Mouse (Mus musculus): Measurements from ENCODE around the gene Srcin1. TPM values are rescaled to one million over a fixed set of nuclear protein-coding genes. Genes with fewer than 3 reads are reported as not detected.
A peak's percentile ranks its signal among the peaks of the same experiment; 100 is the strongest.

The Srcin1 gene
- polyA plus RNA-seq, 1 experiment, result not detected

DNA sequence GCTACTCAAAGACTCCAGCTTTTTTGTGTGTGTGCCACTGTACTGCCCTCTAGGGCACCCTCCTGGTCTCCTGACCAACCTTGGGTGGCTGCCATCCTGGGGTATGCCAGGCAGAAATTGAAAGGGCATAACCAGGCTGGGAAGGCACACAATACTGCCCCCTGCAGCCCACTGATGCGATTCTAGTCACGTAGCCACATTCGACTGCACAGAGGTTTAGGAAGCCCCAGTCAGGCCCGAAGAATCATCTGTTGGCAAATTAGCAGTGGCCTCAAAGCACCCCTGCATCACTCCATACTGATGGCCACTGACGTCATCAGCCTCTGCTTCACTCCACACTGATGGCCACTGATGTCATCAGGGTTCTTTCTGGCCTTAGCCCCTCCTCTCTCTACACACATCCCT, 43.4 kb upstream of the Srcin1 start:
- H3K27me3 ChIP-seq (ENCODE audit: control insufficient read depth, insufficient read depth, insufficient read length), result peaks cover 21% of the 10 kb centered on the region
- H3K36me3 ChIP-seq (ENCODE audit: control insufficient read depth, insufficient read depth), result no peaks in the 10 kb centered on the region
- no peaks in the 10 kb centered on the region for H3K79me2 ChIP-seq (ENCODE audit: control insufficient read depth, insufficient read depth)
- H3ac ChIP-seq (ENCODE audit: control insufficient read depth, insufficient read length), result no peak overlapping the region
- H3K4me2 ChIP-seq (ENCODE audit: low read depth), result no peak overlapping the region
- no peak for TF ChIP-seq TCF12 (IDR thresholded peaks at IDR 0.05; ENCODE audit: insufficient read depth, poor library complexity, severe bottlenecking)
- TF ChIP-seq MYOD1 (IDR thresholded peaks at IDR 0.05; ENCODE audit: control insufficient read depth in 1 of 3, insufficient read length in 2 of 3, low read depth in 2 of 3), result no peak
- TF ChIP-seq TCF3 (IDR thresholded peaks at IDR 0.05; ENCODE audit: insufficient read length, low read depth), result no peak
- TF ChIP-seq POLR2AphosphoS2 (IDR thresholded peaks at IDR 0.05; ENCODE audit: insufficient read length, low read depth), result no peak
- H3K4me3 ChIP-seq, result no peak overlapping the region

DNA sequence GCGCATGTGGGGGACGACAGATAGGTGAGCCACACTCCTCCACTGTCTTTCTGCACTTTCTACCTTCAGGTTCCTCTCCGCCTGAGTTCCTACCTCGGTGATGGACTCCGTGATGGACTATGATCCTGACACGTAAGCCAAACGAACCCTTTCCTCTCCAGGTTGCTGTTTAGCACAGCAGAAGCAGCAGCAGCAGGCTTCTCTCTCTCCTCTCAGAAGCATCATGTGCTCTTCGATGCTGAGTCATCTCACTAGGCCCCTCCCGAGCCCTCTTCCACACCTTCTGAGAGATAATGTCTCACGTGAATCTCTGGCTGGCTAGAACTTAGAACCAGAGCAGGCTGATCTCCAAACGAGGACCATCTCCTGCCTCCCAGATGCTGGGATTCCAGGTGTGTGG, 42.4 kb upstream of the Srcin1 start:
- H3K4me2 ChIP-seq (ENCODE audit: low read depth), result no peak overlapping the region
- no peak overlapping the region for H3ac ChIP-seq (ENCODE audit: control insufficient read depth, insufficient read length)
- H3K4me3 ChIP-seq, result no peak overlapping the region
- peaks cover 22% of the 10 kb centered on the region for H3K27me3 ChIP-seq (ENCODE audit: control insufficient read depth, insufficient read depth, insufficient read length)
- no peaks in the 10 kb centered on the region for H3K36me3 ChIP-seq (ENCODE audit: control insufficient read depth, insufficient read depth)
- no peaks in the 10 kb centered on the region for H3K79me2 ChIP-seq (ENCODE audit: control insufficient read depth, insufficient read depth)
- TF ChIP-seq MYOG (IDR thresholded peaks at IDR 0.05; ENCODE audit: control insufficient read depth in 1 of 3, insufficient read depth in 1 of 3, insufficient read length in 2 of 3, low read depth in 2 of 3) (no peak), TCF3 (IDR thresholded peaks at IDR 0.05; ENCODE audit: insufficient read length, low read depth) (no peak), USF1 (IDR thresholded peaks at IDR 0.05; ENCODE audit: low read depth) (no peak), TCF12 (IDR thresholded peaks at IDR 0.05; ENCODE audit: insufficient read depth, poor library complexity, severe bottlenecking) (no peak), SRF (IDR thresholded peaks at IDR 0.05; ENCODE audit: control insufficient read depth, insufficient read length, low read depth) (no peak), CEBPB (IDR thresholded peaks at IDR 0.05; ENCODE audit: insufficient read depth, poor library complexity, severe bottlenecking) (no peak)

DNA sequence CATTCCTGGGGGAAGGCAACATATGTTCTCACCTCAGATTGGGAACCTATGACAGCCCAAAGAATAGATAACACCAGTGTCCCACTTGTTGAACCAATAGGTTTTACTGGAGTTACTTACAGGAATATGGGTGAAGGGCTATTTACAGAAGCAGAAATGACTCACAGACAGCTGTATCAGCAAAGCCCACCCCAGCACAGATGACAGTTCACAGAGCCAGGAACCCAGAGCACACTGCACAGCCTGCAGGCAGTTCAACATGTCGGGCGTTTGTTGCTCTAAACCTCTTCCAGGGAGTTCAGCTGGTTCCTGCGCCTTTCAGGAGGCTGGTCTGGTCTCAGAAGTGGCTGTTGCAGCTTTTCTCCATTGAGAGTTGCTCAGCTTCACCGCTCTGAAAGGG, 39.3 kb upstream of the Srcin1 start:
- Histone ChIP-seq H3ac (ENCODE audit: control insufficient read depth, insufficient read length) (no peak overlapping the region), H3K4me3 (no peak overlapping the region), H3K4me2 (ENCODE audit: low read depth) (no peak overlapping the region), H3K36me3 (ENCODE audit: control insufficient read depth, insufficient read depth) (no peaks in the 10 kb centered on the region), H3K79me2 (ENCODE audit: control insufficient read depth, insufficient read depth) (no peaks in the 10 kb centered on the region), H3K27me3 (ENCODE audit: control insufficient read depth, insufficient read depth, insufficient read length) (peaks cover 52% of the 10 kb centered on the region)
- peak in 1 of 3 experiments; percentile 63 for TF ChIP-seq MYOD1 (IDR thresholded peaks at IDR 0.05; ENCODE audit: control insufficient read depth in 1 of 3, insufficient read length in 2 of 3, low read depth in 2 of 3)
- no peak for TF ChIP-seq MAX (IDR thresholded peaks at IDR 0.05; ENCODE audit: low read depth)
- peak in 1 of 3 experiments; percentile 60 for TF ChIP-seq MYOG (IDR thresholded peaks at IDR 0.05; ENCODE audit: control insufficient read depth in 1 of 3, insufficient read depth in 1 of 3, insufficient read length in 2 of 3, low read depth in 2 of 3)
- TF ChIP-seq SRF (IDR thresholded peaks at IDR 0.05; ENCODE audit: control insufficient read depth, insufficient read length, low read depth), result no peak

DNA sequence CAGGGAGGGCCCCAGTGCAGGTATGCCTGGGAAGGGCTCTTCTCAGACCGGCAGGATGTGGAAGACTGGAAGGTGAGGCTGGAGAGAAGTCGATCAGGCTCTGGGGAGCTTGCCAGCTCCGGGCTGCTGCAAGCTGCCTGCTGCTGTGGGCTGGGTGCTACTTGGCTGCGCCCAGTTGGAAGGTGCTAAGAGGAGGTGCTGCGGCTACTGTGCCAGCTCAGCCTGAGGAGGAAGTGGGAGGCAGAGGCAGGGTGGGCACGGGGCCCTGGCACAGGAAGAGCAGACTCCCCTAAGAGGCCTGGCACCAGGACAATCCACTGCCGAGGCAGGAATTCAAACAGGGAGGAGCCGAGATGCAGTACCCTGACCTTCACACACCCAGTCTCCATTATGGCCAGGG, 35.1 kb upstream of the Srcin1 start:
- peaks cover 61% of the 10 kb centered on the region for H3K27me3 ChIP-seq (ENCODE audit: control insufficient read depth, insufficient read depth, insufficient read length)
- no peaks in the 10 kb centered on the region for H3K36me3 ChIP-seq (ENCODE audit: control insufficient read depth, insufficient read depth)
- no peak overlapping the region for H3ac ChIP-seq (ENCODE audit: control insufficient read depth, insufficient read length)
- no peaks in the 10 kb centered on the region for H3K79me2 ChIP-seq (ENCODE audit: control insufficient read depth, insufficient read depth)
- H3K4me2 ChIP-seq (ENCODE audit: low read depth), result no peak overlapping the region
- no peak overlapping the region for H3K4me3 ChIP-seq
- TF ChIP-seq CEBPB (IDR thresholded peaks at IDR 0.05; ENCODE audit: insufficient read depth, poor library complexity, severe bottlenecking) (no peak), MYOD1 (IDR thresholded peaks at IDR 0.05; ENCODE audit: control insufficient read depth in 1 of 3, insufficient read length in 2 of 3, low read depth in 2 of 3) (no peak), POLR2A (IDR thresholded peaks at IDR 0.05; ENCODE audit: insufficient read length, low read depth) (no peak), MAX (IDR thresholded peaks at IDR 0.05; ENCODE audit: low read depth) (no peak), E2F4 (IDR thresholded peaks at IDR 0.05; ENCODE audit: insufficient read depth) (no peak), SRF (IDR thresholded peaks at IDR 0.05; ENCODE audit: control insufficient read depth, insufficient read length, low read depth) (no peak)

DNA sequence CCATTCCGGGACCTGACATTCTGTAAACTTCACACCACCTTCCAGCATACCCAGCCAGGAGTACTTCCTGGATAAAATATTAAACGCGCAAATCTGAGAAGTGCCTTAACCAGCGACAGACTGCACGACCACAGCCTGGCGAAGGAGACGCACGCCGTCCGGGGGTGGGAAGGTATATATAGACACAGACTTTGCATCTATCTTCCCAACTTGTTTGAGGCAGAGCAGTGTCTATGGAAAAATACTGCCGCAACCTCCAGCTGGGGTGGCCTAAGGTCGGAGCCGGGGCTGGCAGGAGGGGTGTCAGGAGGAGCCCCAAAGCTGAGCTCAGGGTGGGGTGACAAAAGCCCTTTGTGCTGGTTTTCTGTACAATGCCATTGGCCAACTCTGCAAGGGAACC, 33.8 kb upstream of the Srcin1 start:
- Histone ChIP-seq H3K4me2 (ENCODE audit: low read depth) (no peak overlapping the region), H3K4me3 (no peak overlapping the region), H3ac (ENCODE audit: control insufficient read depth, insufficient read length) (no peak overlapping the region), H3K79me2 (ENCODE audit: control insufficient read depth, insufficient read depth) (no peaks in the 10 kb centered on the region), H3K27me3 (ENCODE audit: control insufficient read depth, insufficient read depth, insufficient read length) (peaks cover 68% of the 10 kb centered on the region), H3K36me3 (ENCODE audit: control insufficient read depth, insufficient read depth) (no peaks in the 10 kb centered on the region)
- TF ChIP-seq MAX (IDR thresholded peaks at IDR 0.05; ENCODE audit: low read depth) (no peak), TCF12 (IDR thresholded peaks at IDR 0.05; ENCODE audit: insufficient read depth, poor library complexity, severe bottlenecking) (no peak), TCF3 (IDR thresholded peaks at IDR 0.05; ENCODE audit: insufficient read length, low read depth) (no peak), POLR2AphosphoS2 (IDR thresholded peaks at IDR 0.05; ENCODE audit: insufficient read length, low read depth) (no peak), MYOD1 (IDR thresholded peaks at IDR 0.05; ENCODE audit: control insufficient read depth in 1 of 3, insufficient read length in 2 of 3, low read depth in 2 of 3) (no peak), POLR2A (IDR thresholded peaks at IDR 0.05; ENCODE audit: insufficient read length, low read depth) (no peak), REST (IDR thresholded peaks at IDR 0.05; ENCODE audit: insufficient read depth, insufficient read length) (no peak), MYOG (IDR thresholded peaks at IDR 0.05; ENCODE audit: control insufficient read depth in 1 of 3, insufficient read depth in 1 of 3, insufficient read length in 2 of 3, low read depth in 2 of 3) (no peak), CEBPB (IDR thresholded peaks at IDR 0.05; ENCODE audit: insufficient read depth, poor library complexity, severe bottlenecking) (no peak), USF1 (IDR thresholded peaks at IDR 0.05; ENCODE audit: low read depth) (no peak), SRF (IDR thresholded peaks at IDR 0.05; ENCODE audit: control insufficient read depth, insufficient read length, low read depth) (no peak), E2F4 (IDR thresholded peaks at IDR 0.05; ENCODE audit: insufficient read depth) (no peak)

Data from myocyte (in vitro differentiated cells).